Mouse (Mus musculus) embryonic fibroblast, embryonic 13.5 days (primary cell): ENCODE results near the gene Gabbr2.

Experiments
- CTCF ChIP-seq: IDR thresholded peaks from 2 replicates; pipeline ENCODE4 v1.5.1; 2011; ENCODE audit warnings: mild to moderate bottlenecking, control low read depth, low read length, moderate library complexity, borderline replicate concordance; ENCODE audit not compliant: insufficient read depth
- POLR2A ChIP-seq: IDR thresholded peaks from 2 replicates; pipeline ENCODE4 v1.6.1; 2011; ENCODE audit warnings: low read depth, mild to moderate bottlenecking, control low read depth, low read length, moderate library complexity

GRCm38 (mm10) chr4:46842596-46842995 is 149.1 kb downstream of the Gabbr2 start:
- TF ChIP-seq POLR2A (no peak), CTCF (no peak)
